Mouse (Mus musculus) CD4-positive, CD25-positive, alpha-beta regulatory T cell, adult 4 months (primary cell): ENCODE results near the gene Lcn4. TPM values are rescaled to one million over a fixed set of nuclear protein-coding genes. Genes with fewer than 3 reads are reported as not detected.

Experiments used
- ATAC-seq: one replicate; pipeline ENCODE4 v1.8.0; 2017
- polyA plus RNA-seq, 2 experiments: library from polyadenylated mRNA; unstranded; fragments of 100-300 nt; shearing (Covaris generic); gene quantifications; one replicate each; pipeline ENCODE4 v1.2.1; 2017

Gene Lcn4
- under 1 TPM in 1 of 2 experiments, not detected in 1; 0.92 TPM for polyA plus RNA-seq

DNA sequence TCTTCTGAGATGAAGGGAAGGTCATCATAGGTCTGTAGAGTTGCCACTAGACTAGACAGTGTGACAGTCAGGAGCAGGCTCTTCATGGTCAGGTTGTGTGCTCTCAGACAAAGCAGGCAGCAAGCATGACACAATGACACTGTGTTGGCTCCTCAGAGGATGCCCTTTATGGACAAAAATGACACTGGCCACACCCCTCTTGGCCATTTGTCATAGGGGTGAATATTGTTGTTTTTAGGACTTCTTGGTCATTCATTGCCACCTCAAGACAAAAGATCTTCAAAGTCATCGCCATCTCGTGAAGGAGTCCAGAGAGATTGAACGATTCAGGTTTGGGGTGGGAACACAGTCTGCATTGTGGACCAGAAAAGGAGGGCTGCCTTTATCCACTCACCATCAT is at the start of gene Lcn4:
Gene Lcn4 (minus strand): TSS at position 101 of the 400 bp plus-strand sequence.
- no peak for ATAC-seq

- no peak for ATAC-seq
These were observed 15.1 kb upstream of the Lcn4 start for GRCm38 (mm10) chr2:26686171-26686675.

- peak; percentile 99 for ATAC-seq
These were observed 2.3 kb downstream of the Lcn4 start for GRCm38 (mm10) chr2:26668746-26669145.

- peak; percentile 77 for ATAC-seq
These were observed 7.5 kb downstream of the Lcn4 start for GRCm38 (mm10) chr2:26663551-26663950.

DNA sequence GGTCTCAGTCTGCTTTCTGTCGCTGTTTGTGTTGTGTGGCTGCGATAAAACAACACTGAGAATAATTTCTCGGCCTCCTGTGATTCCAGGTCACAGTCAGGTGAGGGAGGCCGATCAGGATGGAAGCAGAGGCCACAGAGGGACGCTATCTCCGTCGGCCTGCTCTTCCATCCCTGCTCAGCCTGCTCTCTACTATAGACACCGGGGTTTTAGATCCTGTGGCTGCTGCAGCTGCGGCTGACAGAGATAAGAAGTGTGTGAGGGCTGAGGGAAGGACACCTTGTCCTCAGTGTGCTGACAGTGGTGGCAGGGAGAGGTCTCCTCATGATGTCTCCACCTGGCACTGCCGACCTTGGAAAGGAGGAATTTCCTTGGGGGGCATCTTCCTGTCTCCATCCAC is 8.0 kb downstream of the Lcn4 start:
- ATAC-seq: no peak

GRCm38 (mm10) chr2:26662509-26662882 is 8.6 kb downstream of the Lcn4 start:
- no peak for ATAC-seq

DNA sequence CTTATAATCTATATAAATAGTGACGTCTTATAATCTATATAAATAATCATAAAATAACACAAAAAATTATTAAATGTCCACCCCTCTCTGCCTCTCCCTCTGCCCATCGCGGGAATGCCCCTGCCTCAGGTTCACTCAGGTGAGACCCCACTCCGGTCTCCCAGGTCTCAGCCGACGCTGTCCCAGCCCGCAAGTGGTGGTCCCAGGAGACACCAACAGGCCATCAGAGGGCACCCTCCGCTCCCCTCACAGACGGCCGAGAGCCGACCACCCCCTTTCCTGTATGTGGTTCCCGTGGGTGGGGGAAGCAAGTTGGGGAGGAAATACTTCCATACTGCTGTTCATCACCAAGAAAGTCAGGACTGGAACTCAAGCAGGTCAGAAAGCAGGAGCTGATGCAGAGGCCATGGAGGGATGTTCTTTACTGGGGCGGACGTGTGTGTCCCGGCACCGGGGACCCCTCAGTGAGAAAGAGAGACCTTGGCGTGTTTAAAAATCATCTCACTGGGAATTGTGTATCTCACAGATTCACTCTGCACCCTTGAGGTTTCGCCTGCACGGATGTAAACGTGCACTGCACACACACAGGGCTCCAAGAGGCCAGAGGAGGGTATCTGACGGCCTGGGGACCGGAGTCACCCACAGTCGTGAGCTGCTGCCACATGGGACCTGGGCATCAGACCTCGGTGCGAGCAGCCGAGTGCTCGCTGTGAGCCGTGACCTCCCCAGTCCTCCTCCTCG is 9.1 kb downstream of the Lcn4 start:
- no peak for ATAC-seq

- ATAC-seq: peak; percentile 51
These were observed 9.8 kb downstream of the Lcn4 start for GRCm38 (mm10) chr2:26661143-26661752.

GRCm38 (mm10) chr2:26657426-26657825 is 13.7 kb downstream of the Lcn4 start:
- ATAC-seq: no peak

- no peak for ATAC-seq
These were observed 16.4 kb downstream of the Lcn4 start for GRCm38 (mm10) chr2:26654687-26655086.

DNA sequence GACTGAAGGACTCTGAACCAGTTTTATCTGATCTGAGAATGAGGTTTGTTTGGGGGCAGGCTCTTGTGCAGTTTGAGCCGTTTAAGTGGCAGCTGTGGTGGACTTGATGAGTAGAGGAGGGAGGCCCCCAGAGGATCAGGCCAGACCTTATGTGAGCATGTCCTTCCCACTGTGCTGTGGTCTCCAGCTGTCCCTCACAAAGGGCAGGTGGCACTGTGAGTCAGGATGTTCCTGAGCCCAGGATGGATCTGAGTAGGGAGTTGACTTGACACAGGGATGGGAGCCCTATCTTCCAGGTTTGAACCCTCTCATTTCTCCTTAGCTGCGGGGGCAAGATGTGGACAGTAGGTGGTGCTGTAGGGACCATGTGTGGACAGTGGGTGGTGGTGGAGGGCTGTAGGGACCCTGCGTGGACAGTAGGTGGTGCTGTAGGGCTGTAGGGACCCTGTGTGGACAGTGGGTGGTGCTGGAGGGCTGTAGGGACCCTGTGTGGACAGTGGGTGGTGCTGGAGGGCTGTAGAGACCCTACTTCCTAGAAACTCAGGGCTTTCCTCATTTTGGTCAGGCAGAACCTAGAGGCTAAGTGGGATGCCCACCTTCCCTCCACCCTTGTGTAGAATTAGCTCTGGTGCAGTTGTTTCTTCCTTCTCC is 24.3 kb downstream of the Lcn4 start:
- peak; percentile 97 for ATAC-seq

- peak; percentile 31 for ATAC-seq
These were observed 27.1 kb downstream of the Lcn4 start for GRCm38 (mm10) chr2:26643942-26644341.

DNA sequence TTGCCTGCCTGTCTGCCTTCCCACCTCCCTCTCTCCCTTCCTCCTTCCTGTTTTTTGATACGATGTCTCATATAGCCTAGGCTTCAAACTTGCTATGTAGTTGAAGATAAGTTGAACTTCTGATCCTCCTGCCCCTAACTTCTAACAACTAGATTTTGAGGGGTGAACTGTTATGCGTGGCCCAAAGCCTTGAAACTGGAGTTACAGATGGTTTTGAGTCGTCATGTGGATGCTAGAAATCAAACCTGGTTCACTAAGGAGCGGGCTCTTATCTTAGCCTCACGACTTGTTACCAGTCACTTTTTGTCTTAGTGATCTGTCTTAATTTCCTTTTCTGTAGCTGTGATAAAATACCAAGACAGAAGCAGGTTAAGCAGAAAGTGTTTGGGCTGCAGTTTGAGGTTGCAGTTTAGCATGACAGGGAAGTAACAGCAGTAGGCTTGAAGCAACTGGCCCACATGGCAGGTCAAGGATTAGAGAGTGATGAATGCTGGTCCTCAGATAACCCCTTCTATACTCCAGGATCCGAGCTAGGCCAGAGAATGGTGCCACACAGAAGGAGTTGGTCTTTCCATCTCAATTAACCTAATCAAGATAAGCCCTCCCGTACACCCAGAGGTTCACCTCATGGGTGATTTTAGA is 30.0 kb downstream of the Lcn4 start:
- ATAC-seq: no peak

DNA sequence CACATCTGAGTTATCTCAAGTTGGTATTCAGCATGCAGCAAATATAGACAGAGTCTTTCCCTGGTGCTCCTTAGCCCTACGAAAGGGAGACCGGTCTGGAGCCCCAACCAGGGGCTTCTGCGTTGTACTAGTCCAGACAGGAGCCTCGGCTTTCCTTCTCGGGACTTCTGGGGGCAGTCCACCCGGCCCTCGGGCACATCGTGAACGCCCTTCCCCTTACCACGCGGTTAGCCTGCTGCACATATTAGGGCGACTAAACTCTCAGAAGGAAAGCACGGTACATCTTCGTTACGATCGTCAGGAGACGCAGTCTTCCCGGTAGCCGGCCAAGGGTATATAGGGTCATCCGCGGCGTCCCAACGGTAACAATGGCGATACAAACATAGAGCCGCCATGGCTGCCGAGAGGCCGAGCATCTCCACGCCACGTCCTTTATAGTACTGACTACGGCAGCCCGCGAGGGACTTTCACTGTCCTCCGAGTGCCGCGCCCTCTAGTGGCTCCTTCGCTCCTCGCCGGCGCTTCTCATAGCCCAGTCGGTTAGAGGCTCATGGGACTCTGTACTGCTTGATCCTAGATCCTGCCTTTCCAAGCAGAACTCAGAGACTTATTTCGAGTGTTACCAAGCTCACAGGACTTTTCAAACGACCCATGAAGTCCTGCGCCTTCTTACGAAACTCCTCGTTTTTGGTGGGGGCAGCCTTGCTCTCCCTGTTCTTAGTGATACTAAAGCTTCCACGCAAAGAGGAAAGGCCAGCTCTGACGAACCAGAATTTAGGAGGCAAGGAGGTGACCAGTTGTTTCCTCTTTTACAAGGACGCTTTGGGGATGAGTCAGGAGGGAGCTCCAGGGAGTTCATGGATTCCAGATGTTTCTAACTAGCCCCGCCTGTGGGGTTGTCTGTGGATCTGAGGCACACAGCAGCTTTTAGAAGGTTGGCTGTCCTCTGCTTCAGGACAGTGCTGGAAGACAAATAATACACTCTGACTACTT is 30.9 kb downstream of the Lcn4 start:
- peak; percentile 84 for ATAC-seq

GRCm38 (mm10) chr2:26639083-26639482 is 32.0 kb downstream of the Lcn4 start:
- peak; percentile 60 for ATAC-seq

- no peak for ATAC-seq
These were observed 32.5 kb downstream of the Lcn4 start for GRCm38 (mm10) chr2:26638572-26638971.

DNA sequence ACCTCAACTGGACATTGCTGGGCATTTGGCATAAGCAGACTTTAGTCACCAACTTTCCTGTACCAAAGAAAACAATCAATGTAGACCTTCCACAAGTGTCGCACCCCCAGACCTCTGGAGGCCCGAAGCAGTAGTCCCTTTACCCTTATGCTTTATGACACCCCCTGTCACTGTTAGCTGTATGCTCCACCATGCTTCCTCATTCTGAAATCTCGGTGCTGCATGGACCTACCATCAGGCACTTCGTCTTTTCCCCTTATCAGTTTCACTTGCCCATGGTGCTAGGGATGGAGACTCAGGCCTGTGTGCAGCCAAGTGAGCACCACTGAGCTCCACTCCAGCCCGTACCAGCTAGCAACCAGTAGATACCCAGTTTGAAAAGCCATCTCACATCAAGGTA is 33.0 kb downstream of the Lcn4 start:
- ATAC-seq: no peak

DNA sequence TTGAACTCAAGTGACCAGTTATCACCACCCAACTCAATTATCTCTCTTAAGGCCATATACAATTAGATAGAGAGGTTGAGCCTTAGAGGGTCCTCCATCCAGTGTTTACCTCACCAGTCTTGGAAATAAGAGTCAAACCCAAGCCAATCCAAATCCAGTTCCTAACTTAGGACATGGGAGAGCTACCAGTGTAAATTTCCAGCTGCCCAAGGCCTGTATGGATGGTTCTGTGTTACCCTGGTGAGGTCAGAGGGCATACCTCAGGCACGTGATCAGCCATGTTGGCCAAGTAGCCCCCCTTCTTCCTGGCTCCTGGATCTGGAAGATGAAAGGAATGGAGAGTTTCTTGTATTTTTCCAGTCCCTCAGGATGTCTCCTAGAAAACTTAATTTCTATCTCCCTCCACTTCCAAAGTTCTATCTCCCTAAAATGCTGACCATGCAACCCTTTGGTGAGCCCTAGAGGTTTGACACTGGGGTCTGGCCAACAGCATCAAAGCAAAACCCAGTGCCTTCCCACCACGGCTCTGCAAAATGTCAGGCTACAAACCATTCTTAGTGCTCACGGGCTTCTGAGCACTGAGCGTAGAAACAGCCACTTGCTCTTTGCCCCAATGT is 33.7 kb downstream of the Lcn4 start:
- ATAC-seq: no peak

- ATAC-seq: no peak
These were observed 34.8 kb downstream of the Lcn4 start for GRCm38 (mm10) chr2:26636325-26636635.

DNA sequence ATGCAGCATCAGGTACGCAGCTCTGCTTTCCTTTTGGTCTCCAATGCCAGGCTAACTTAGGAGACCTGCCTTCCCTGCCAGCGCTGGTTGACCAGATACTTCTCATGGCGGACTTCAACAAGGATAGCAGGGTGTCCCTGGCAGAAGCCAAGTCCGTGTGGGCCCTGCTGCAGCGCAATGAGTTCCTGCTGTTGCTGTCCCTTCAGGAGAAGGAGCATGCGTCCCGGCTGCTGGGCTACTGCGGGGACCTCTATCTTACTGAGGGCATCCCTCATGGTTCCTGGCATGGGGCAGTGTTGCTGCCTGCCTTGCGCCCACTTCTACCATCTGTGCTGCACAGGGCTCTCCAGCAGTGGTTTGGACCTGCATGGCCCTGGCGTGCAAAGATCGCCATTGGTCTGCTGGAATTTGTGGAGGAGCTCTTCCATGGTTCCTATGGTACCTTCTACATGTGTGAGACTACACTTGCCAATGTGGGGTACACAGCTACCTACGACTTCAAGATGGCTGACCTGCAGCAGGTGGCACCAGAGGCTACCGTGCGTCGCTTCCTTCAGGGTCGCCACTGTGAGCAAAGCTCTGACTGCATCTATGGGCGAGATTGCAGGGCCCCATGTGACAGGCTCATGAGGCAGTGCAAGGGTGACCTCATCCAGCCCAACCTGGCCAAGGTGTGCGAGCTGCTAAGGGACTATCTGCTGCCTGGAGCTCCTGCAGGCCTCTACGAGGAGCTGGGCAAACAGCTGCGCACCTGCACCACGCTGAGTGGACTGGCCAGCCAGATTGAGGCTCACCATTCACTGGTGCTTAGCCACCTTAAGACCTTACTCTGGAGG is 35.4 kb downstream of the Lcn4 start:
- no peak for ATAC-seq
